Mouse (Mus musculus): ENCODE measurements around the gene Pdcd11. TPM values are rescaled to one million over a fixed set of nuclear protein-coding genes. Genes with fewer than 3 reads are reported as not detected.

Gene Pdcd11
- polyA plus RNA-seq, 1 experiment = 9.4 TPM

- Histone ChIP-seq H3K9me3 (no peaks in the 10 kb centered on the region), H3K4me3 (replicated peaks) (no peak overlapping the region), H3K27me3 (replicated peaks) (peaks cover 6% of the 10 kb centered on the region), H3K36me3 (replicated peaks; ENCODE audit: low read length) (no peaks in the 10 kb centered on the region), H3K4me1 (no peaks in the 10 kb centered on the region)
- TF ChIP-seq FLI1 (IDR thresholded peaks at IDR 0.05; ENCODE audit: low read length) (no peak), GATA1 (IDR thresholded peaks at IDR 0.05; ENCODE audit: borderline replicate concordance, low read length) (no peak)
Observed at GRCm38 (mm10) chr19:47057684-47058083, 32.9 kb upstream of the Pdcd11 start.

GRCm38 (mm10) chr19:47065860-47066259 lies 24.7 kb upstream of the Pdcd11 start:
- H3K4me1 ChIP-seq = peaks cover 28% of the 10 kb centered on the region
- H3K4me3 ChIP-seq (replicated peaks) = no peak overlapping the region
- H3K27me3 ChIP-seq (replicated peaks) = no peaks in the 10 kb centered on the region
- peaks cover 9% of the 10 kb centered on the region for H3K36me3 ChIP-seq (replicated peaks; ENCODE audit: low read length)
- no peaks in the 10 kb centered on the region for H3K9me3 ChIP-seq
- TF ChIP-seq FLI1 (IDR thresholded peaks at IDR 0.05; ENCODE audit: low read length) (no peak), GATA1 (IDR thresholded peaks at IDR 0.05; ENCODE audit: borderline replicate concordance, low read length) (no peak)

GRCm38 (mm10) chr19:47067096-47067882 lies 23.3 kb upstream of the Pdcd11 start, which contains the start of gene Taf5:
Gene Taf5, plus strand, starts transcription at chr19:47067746.
- TF ChIP-seq GATA1 (IDR thresholded peaks at IDR 0.05; ENCODE audit: borderline replicate concordance, low read length) (no peak), FLI1 (IDR thresholded peaks at IDR 0.05; ENCODE audit: low read length) (0 out of 2 replicates have a peak, but pooled peaks have one; percentile 30)
- Histone ChIP-seq H3K4me1 (peaks cover 28% of the 10 kb centered on the region), H3K27me3 (replicated peaks) (no peaks in the 10 kb centered on the region), H3K4me3 (replicated peaks) (peak within 1 kb of the TSS; percentile 97), H3K36me3 (replicated peaks; ENCODE audit: low read length) (peaks cover 22% of the 10 kb centered on the region), H3K9me3 (no peaks in the 10 kb centered on the region)

GRCm38 (mm10) chr19:47067924-47068611 lies 22.5 kb upstream of the Pdcd11 start:
- Histone ChIP-seq H3K4me1 (peaks cover 28% of the 10 kb centered on the region), H3K4me3 (replicated peaks) (peak overlapping the region; percentile 97), H3K9me3 (no peaks in the 10 kb centered on the region), H3K27me3 (replicated peaks) (no peaks in the 10 kb centered on the region), H3K36me3 (replicated peaks; ENCODE audit: low read length) (peaks cover 29% of the 10 kb centered on the region)
- TF ChIP-seq GATA1 (IDR thresholded peaks at IDR 0.05; ENCODE audit: borderline replicate concordance, low read length) = no peak
- no peak for TF ChIP-seq FLI1 (IDR thresholded peaks at IDR 0.05; ENCODE audit: low read length)

GRCm38 (mm10) chr19:47088226-47088625 lies 2.3 kb upstream of the Pdcd11 start:
- H3K4me1 ChIP-seq = peaks cover 42% of the 10 kb centered on the region
- no peaks in the 10 kb centered on the region for H3K9me3 ChIP-seq
- H3K4me3 ChIP-seq (replicated peaks) = peak overlapping the region; percentile 78
- H3K36me3 ChIP-seq (replicated peaks; ENCODE audit: low read length) = peaks cover 53% of the 10 kb centered on the region
- TF ChIP-seq FLI1 (IDR thresholded peaks at IDR 0.05; ENCODE audit: low read length) (no peak), GATA1 (IDR thresholded peaks at IDR 0.05; ENCODE audit: borderline replicate concordance, low read length) (no peak)
- H3K27me3 ChIP-seq (replicated peaks) = no peaks in the 10 kb centered on the region

- no peak for TF ChIP-seq GATA1 (IDR thresholded peaks at IDR 0.05; ENCODE audit: borderline replicate concordance, low read length)
- no peak for TF ChIP-seq FLI1 (IDR thresholded peaks at IDR 0.05; ENCODE audit: low read length)
- H3K36me3 ChIP-seq (replicated peaks; ENCODE audit: low read length) = peaks cover 53% of the 10 kb centered on the region
Observed at GRCm38 (mm10) chr19:47089718-47090525, 646 bp upstream of the Pdcd11 start.

GRCm38 (mm10) chr19:47101080-47101479 lies 10.5 kb downstream of the Pdcd11 start:
- H3K36me3 ChIP-seq (replicated peaks; ENCODE audit: low read length) = peaks cover 100% of the 10 kb centered on the region
- no peaks in the 10 kb centered on the region for H3K27me3 ChIP-seq (replicated peaks)
- TF ChIP-seq FLI1 (IDR thresholded peaks at IDR 0.05; ENCODE audit: low read length) = no peak
- TF ChIP-seq GATA1 (IDR thresholded peaks at IDR 0.05; ENCODE audit: borderline replicate concordance, low read length) = no peak
- no peak overlapping the region for H3K4me3 ChIP-seq (replicated peaks)
- no peaks in the 10 kb centered on the region; the same call in 1 of the 2 replicates for H3K4me1 ChIP-seq
- H3K9me3 ChIP-seq = no peaks in the 10 kb centered on the region

More at GRCm38 (mm10) chr19:47089718-47090525, 646 bp upstream of the Pdcd11 start:
- H3K4me3 ChIP-seq (replicated peaks) = peak overlapping the region; percentile 93
- H3K4me1 ChIP-seq = peaks cover 45% of the 10 kb centered on the region
- no peaks in the 10 kb centered on the region for H3K27me3 ChIP-seq (replicated peaks)
- H3K9me3 ChIP-seq = no peaks in the 10 kb centered on the region

- H3K27me3 ChIP-seq (replicated peaks) = no peaks in the 10 kb centered on the region
- no peak for TF ChIP-seq FLI1 (IDR thresholded peaks at IDR 0.05; ENCODE audit: low read length)
- no peak for TF ChIP-seq GATA1 (IDR thresholded peaks at IDR 0.05; ENCODE audit: borderline replicate concordance, low read length)
- peaks cover 100% of the 10 kb centered on the region for H3K36me3 ChIP-seq (replicated peaks; ENCODE audit: low read length)
- H3K4me3 ChIP-seq (replicated peaks) = no peak overlapping the region
- no peaks in the 10 kb centered on the region for H3K4me1 ChIP-seq
- no peaks in the 10 kb centered on the region for H3K9me3 ChIP-seq
Observed at GRCm38 (mm10) chr19:47104641-47105271, 14.2 kb downstream of the Pdcd11 start.

- peaks cover 90% of the 10 kb centered on the region for H3K36me3 ChIP-seq (replicated peaks; ENCODE audit: low read length)
- H3K4me1 ChIP-seq = peaks cover 8% of the 10 kb centered on the region; the same call in 1 of the 2 replicates
- TF ChIP-seq FLI1 (IDR thresholded peaks at IDR 0.05; ENCODE audit: low read length) (no peak), GATA1 (IDR thresholded peaks at IDR 0.05; ENCODE audit: borderline replicate concordance, low read length) (no peak)
- no peaks in the 10 kb centered on the region for H3K27me3 ChIP-seq (replicated peaks)
- H3K9me3 ChIP-seq = no peaks in the 10 kb centered on the region
- no peak overlapping the region for H3K4me3 ChIP-seq (replicated peaks)
Observed at GRCm38 (mm10) chr19:47118634-47119033, 28.1 kb downstream of the Pdcd11 start.
